Mouse (Mus musculus) lung, adult 2 months (tissue): ENCODE data around the gene Litaf.

Experiments
- CTCF ChIP-seq: fragments of 200-500 bp; IDR thresholded peaks from 2 replicates; pipeline ENCODE4 v1.5.1; 2011; ENCODE audit warnings: mild to moderate bottlenecking, low read length, control low read depth; ENCODE audit not compliant: insufficient read depth
- POLR2A ChIP-seq: fragments of 200-500 bp; IDR thresholded peaks from 2 replicates; pipeline ENCODE4 v1.6.1; 2011; ENCODE audit warnings: low read depth, mild to moderate bottlenecking, control low read depth, low read length, borderline replicate concordance; ENCODE audit errors: extremely low read depth

DNA sequence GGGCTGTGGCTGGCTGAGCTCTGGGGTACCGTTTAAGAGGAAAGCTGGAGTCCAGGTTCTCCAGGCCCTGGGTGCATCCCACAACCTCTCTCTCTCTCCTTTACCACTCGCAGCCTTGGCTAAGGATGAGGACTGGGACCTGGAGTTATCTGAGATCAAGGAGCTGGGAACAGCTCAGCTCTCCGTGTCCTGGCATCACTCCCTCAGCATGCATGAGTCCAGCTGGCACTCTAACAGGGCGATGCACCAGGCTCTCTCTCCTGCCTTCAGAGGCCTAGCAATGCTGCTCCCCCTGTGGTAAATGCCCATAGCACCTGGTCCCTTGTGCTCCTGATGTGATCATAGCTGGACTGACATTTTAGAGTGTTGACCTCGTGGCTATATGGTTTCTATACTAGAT is 5.2 kb upstream of the Litaf start:
- TF ChIP-seq CTCF (no peak), POLR2A (no peak)
